Mouse (Mus musculus) hindbrain, postnatal 0 days (tissue): ENCODE measurements around the gene B3gnt2. TPM values are rescaled to one million over a fixed set of nuclear protein-coding genes. Genes with fewer than 3 reads are reported as not detected.

Experiments used
- ATAC-seq: fragments of 200-750 bp; cut with Nextera tagmentation; 2 replicates; pipeline ENCODE4 v1.8.0; 2017; ENCODE audit warnings: mild to moderate bottlenecking, moderate TSS enrichment, moderate library complexity
- DNase-seq: peaks from one replicate; pipeline ENCODE4 v3.0.0-alpha.2; 2015; ENCODE audit warnings: low spot score
- H3K27ac ChIP-seq: fragments of 300-500 bp; sonication (generic); 2 replicates; pipeline ENCODE4 v1.5.1; 2014; ENCODE audit warnings: mild to moderate bottlenecking
- H3K27me3 ChIP-seq: fragments of 300-500 bp; sonication (generic); 2 replicates; pipeline ENCODE4 v1.6.1; 2014; ENCODE audit warnings: low read length, mixed read lengths; ENCODE audit not compliant: insufficient read depth
- H3K36me3 ChIP-seq: fragments of 300-500 bp; sonication (generic); 2 replicates; pipeline ENCODE4 v1.6.1; 2014; ENCODE audit warnings: low read length, mixed read lengths; ENCODE audit not compliant: insufficient read depth
- H3K4me1 ChIP-seq: fragments of 300-500 bp; sonication (generic); 2 replicates; pipeline ENCODE4 v1.6.1; 2014; ENCODE audit warnings: antibody characterized with exemption, low read length, mixed read lengths; ENCODE audit not compliant: insufficient read depth
- H3K4me2 ChIP-seq: fragments of 300-500 bp; sonication (generic); 2 replicates; pipeline ENCODE4 v1.6.1; 2014; ENCODE audit warnings: low read depth, mild to moderate bottlenecking, low read length, moderate library complexity, mixed read lengths
- H3K4me3 ChIP-seq: fragments of 300-500 bp; sonication (generic); 2 replicates; pipeline ENCODE4 v1.5.1; 2014; ENCODE audit warnings: low read length
- H3K9ac ChIP-seq: fragments of 300-500 bp; sonication (generic); replicated peaks from 2 replicates; pipeline ENCODE4 v1.6.1; 2014; ENCODE audit warnings: mild to moderate bottlenecking, low read length, moderate library complexity, mixed read lengths
- H3K9me3 ChIP-seq: fragments of 300-500 bp; sonication (generic); 2 replicates; pipeline ENCODE4 v1.6.1; 2016; ENCODE audit warnings: low read length, mixed read lengths
- CTCF ChIP-seq: IDR thresholded peaks from 2 replicates; pipeline ENCODE4 v1.5.1; 2016; ENCODE audit warnings: antibody characterized with exemption, control low read depth, low read depth
- WGBS: fragments of 180-500 bp; shearing (Covaris S2); extraction: QIAGEN DNeasy Blood & Tissue Kit; methylation state at CpG from one replicate; pipeline ENCODE4 v1.1.7; 2014; 5-methylcytosine and 5-hydroxymethylcytosine counted together
- polyA plus RNA-seq: library from polyadenylated mRNA; unstranded; fragments of >200 nt; fragmentation: Nextera tagmentation; extraction: Ambion mirVana; gene quantifications from 2 replicates; pipeline ENCODE4 v1.2.1, GENCODE M21; 2015
- total RNA-seq: library from RNA; depleted of rRNA; stranded (reverse); fragments of >200 nt; gene quantifications from 2 replicates; pipeline ENCODE4 v1.2.3, GENCODE M21; 2014

The B3gnt2 gene
- total and polyA plus RNA-seq, 2 experiments from 2014 or later = 2.9 to 9.2 TPM

- no peak for DNase-seq
- no peaks in the 10 kb centered on the region; the same call in 1 of the 2 replicates for H3K4me1 ChIP-seq
- no peaks in the 10 kb centered on the region for H3K27me3 ChIP-seq
- WGBS = 47% methylated on average over 4 of the region's 4 CpGs
- ATAC-seq = no peak
- no peaks in the 10 kb centered on the region for H3K9me3 ChIP-seq
- H3K9ac ChIP-seq = no peak overlapping the region
- H3K36me3 ChIP-seq = no peaks in the 10 kb centered on the region
- TF ChIP-seq CTCF = no peak
- no peak overlapping the region for H3K4me3 ChIP-seq
- no peak overlapping the region for H3K27ac ChIP-seq
- no peak overlapping the region for H3K4me2 ChIP-seq
Measured at GRCm38 (mm10) chr11:22872307-22872680, 11.5 kb upstream of the B3gnt2 start.

- Histone ChIP-seq H3K27me3 (no peaks in the 10 kb centered on the region), H3K4me1 (no peaks in the 10 kb centered on the region; the same call in 1 of the 2 replicates), H3K4me2 (no peak overlapping the region), H3K9me3 (no peaks in the 10 kb centered on the region), H3K36me3 (no peaks in the 10 kb centered on the region), H3K27ac (0 out of 2 replicates have a peak overlapping the region, but pooled peaks have one; percentile 3), H3K4me3 (no peak overlapping the region), H3K9ac (no peak overlapping the region)
- DNase-seq = no peak
- WGBS = 64% methylated on average over 7 of the region's 7 CpGs
- ATAC-seq = no peak
- no peak for TF ChIP-seq CTCF
Measured at GRCm38 (mm10) chr11:22871628-22872306, 11.0 kb upstream of the B3gnt2 start.

GRCm38 (mm10) chr11:22868582-22868981, 7.8 kb upstream of the B3gnt2 start:
- no peak overlapping the region for H3K9ac ChIP-seq
- no peaks in the 10 kb centered on the region for H3K9me3 ChIP-seq
- no peaks in the 10 kb centered on the region for H3K36me3 ChIP-seq
- H3K27me3 ChIP-seq = no peaks in the 10 kb centered on the region
- no peak overlapping the region for H3K4me2 ChIP-seq
- no peak overlapping the region for H3K4me3 ChIP-seq
- DNase-seq (no peak), ATAC-seq (no peak)
- no peak overlapping the region for H3K27ac ChIP-seq
- WGBS = 78% methylated on average over 8 of the region's 8 CpGs
- H3K4me1 ChIP-seq = no peaks in the 10 kb centered on the region; the same call in 1 of the 2 replicates
- TF ChIP-seq CTCF = no peak

- H3K4me3 ChIP-seq = no peak overlapping the region
- 91% methylated on average over 5 of the region's 5 CpGs for WGBS
- TF ChIP-seq CTCF = no peak
- no peak overlapping the region for H3K9ac ChIP-seq
- H3K4me2 ChIP-seq = no peak overlapping the region
- ATAC-seq (no peak), DNase-seq (no peak)
- no peaks in the 10 kb centered on the region for H3K4me1 ChIP-seq
- no peaks in the 10 kb centered on the region for H3K9me3 ChIP-seq
- no peak overlapping the region for H3K27ac ChIP-seq
- no peaks in the 10 kb centered on the region for H3K36me3 ChIP-seq
- H3K27me3 ChIP-seq = no peaks in the 10 kb centered on the region
Measured at GRCm38 (mm10) chr11:22867691-22868090, 6.9 kb upstream of the B3gnt2 start.

GRCm38 (mm10) chr11:22865635-22866246, 5.0 kb upstream of the B3gnt2 start:
- H3K9me3 ChIP-seq = no peaks in the 10 kb centered on the region
- H3K27me3 ChIP-seq = no peaks in the 10 kb centered on the region
- DNase-seq = no peak
- no peak for TF ChIP-seq CTCF
- no peak overlapping the region for H3K9ac ChIP-seq
- WGBS = 77% methylated on average over 7 of the region's 7 CpGs
- no peak for ATAC-seq
- H3K36me3 ChIP-seq = no peaks in the 10 kb centered on the region
- H3K27ac ChIP-seq = no peak overlapping the region
- no peaks in the 10 kb centered on the region for H3K4me1 ChIP-seq
- H3K4me3 ChIP-seq = no peak overlapping the region
- no peak overlapping the region for H3K4me2 ChIP-seq

- no peak overlapping the region for H3K27ac ChIP-seq
- H3K27me3 ChIP-seq = peaks cover 9% of the 10 kb centered on the region; the same call in 1 of the 2 replicates
- ATAC-seq (no peak), DNase-seq (no peak)
- H3K9ac ChIP-seq = no peak overlapping the region
- H3K4me3 ChIP-seq = no peak overlapping the region
- WGBS = 62% methylated on average over 8 of the region's 8 CpGs
- no peak overlapping the region for H3K4me2 ChIP-seq
- TF ChIP-seq CTCF = no peak
- no peaks in the 10 kb centered on the region for H3K9me3 ChIP-seq
- no peaks in the 10 kb centered on the region for H3K36me3 ChIP-seq
- peaks cover 8% of the 10 kb centered on the region; the same call in 1 of the 2 replicates for H3K4me1 ChIP-seq
Measured at GRCm38 (mm10) chr11:22864305-22865060, 3.7 kb upstream of the B3gnt2 start.
